Mouse (Mus musculus) hindbrain, embryonic 14.5 days (tissue): Measurements from ENCODE around the gene Gm12184. TPM values are rescaled to one million over a fixed set of nuclear protein-coding genes. Genes with fewer than 3 reads are reported as not detected.
"Not testable (repeated sequence)": the region's sequence is repeated elsewhere in the genome, so short reads cannot be mapped to it uniquely, and the experiment has no call there.

ENCODE experiments used
- ATAC-seq: fragments of 200-750 bp; cut with Nextera tagmentation; 2 replicates; pipeline ENCODE4 v1.8.0; 2017; ENCODE audit warnings: moderate number of reproducible peaks, mild to moderate bottlenecking, moderate TSS enrichment, moderate library complexity; ENCODE audit not compliant: low FRiP score
- DNase-seq: peaks from one replicate; pipeline ENCODE4 v3.0.0-alpha.2; 2015; ENCODE audit warnings: low spot score
- H3K27ac ChIP-seq: fragments of 300-500 bp; sonication (generic); 2 replicates; pipeline ENCODE4 v1.5.1; 2014; ENCODE audit warnings: mild to moderate bottlenecking, moderate library complexity
- H3K27me3 ChIP-seq: fragments of 300-500 bp; sonication (generic); 2 replicates; pipeline ENCODE4 v1.6.1; 2014; ENCODE audit warnings: mild to moderate bottlenecking, low read length, mixed read lengths; ENCODE audit not compliant: control insufficient read depth, insufficient read depth
- H3K36me3 ChIP-seq: fragments of 300-500 bp; sonication (generic); replicated peaks from 2 replicates; pipeline ENCODE4 v1.6.1; 2014; ENCODE audit not compliant: control insufficient read depth, insufficient read depth
- H3K4me1 ChIP-seq: fragments of 300-500 bp; sonication (generic); replicated peaks from 2 replicates; pipeline ENCODE4 v1.6.1; 2014; ENCODE audit warnings: antibody characterized with exemption, low read length, mixed read lengths; ENCODE audit not compliant: control insufficient read depth, insufficient read depth
- H3K4me2 ChIP-seq: fragments of 300-500 bp; sonication (generic); replicated peaks from 2 replicates; pipeline ENCODE4 v1.6.1; 2014; ENCODE audit warnings: mild to moderate bottlenecking, moderate library complexity
- H3K4me3 ChIP-seq: fragments of 300-500 bp; sonication (generic); replicated peaks from 2 replicates; pipeline ENCODE4 v1.5.1; 2014; ENCODE audit warnings: mild to moderate bottlenecking, low read length
- H3K9ac ChIP-seq: fragments of 300-500 bp; sonication (generic); 2 replicates; pipeline ENCODE4 v1.6.1; 2014
- H3K9me3 ChIP-seq: fragments of 300-500 bp; sonication (generic); 2 replicates; pipeline ENCODE4 v1.6.1; 2016; ENCODE audit warnings: low read length; ENCODE audit not compliant: control insufficient read depth
- WGBS: fragments of 180-500 bp; shearing (Covaris S2); extraction: QIAGEN DNeasy Blood & Tissue Kit; methylation state at CpG from one replicate; pipeline ENCODE4 v1.1.7; 2014; 5-methylcytosine and 5-hydroxymethylcytosine counted together
- polyA plus RNA-seq: library from polyadenylated mRNA; unstranded; fragments of >200 nt; fragmentation: Nextera tagmentation; extraction: Ambion mirVana; gene quantifications from 2 replicates; pipeline ENCODE4 v1.2.1, GENCODE M21; 2014

Gm12184 gene
- polyA plus RNA-seq, 1 experiment from 2014 or later = 1.6 TPM

GRCm38 (mm10) chr11:48798984-48799920, 27.2 kb downstream of the Gm12184 start:
- ATAC-seq (peak; percentile 15), DNase-seq (no peak)
- 11% methylated on average over 18 of the region's 18 CpGs for WGBS

DNA sequence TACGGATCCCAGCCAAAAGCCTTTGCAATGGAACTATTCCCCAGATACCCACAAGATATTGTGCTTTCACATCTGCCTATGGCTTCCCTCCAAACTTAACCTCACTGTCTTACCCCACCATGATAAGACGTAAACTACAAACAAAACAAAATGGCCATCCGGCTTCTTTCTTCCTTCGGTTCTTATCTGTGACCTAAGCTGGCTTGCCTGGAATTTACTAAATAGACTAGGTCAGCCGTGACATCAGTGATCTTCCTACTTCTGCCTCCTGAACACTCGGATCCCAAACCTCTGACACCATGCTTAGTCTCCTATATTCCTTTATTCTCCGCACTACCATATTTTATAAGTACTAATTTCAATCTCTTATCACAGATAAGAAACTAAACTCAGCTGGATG, 28.1 kb downstream of the Gm12184 start:
- H3K27ac ChIP-seq = no peak overlapping the region
- ATAC-seq (no peak), DNase-seq (no peak)
- peak overlapping the region; percentile 81 for H3K4me2 ChIP-seq
- H3K9me3 ChIP-seq = no peaks in the 10 kb centered on the region
- 84% methylated on average over 7 of the region's 7 CpGs for WGBS
- peaks cover 33% of the 10 kb centered on the region for H3K4me1 ChIP-seq
- peak overlapping the region; percentile 84 for H3K9ac ChIP-seq
- H3K4me3 ChIP-seq = no peak overlapping the region
- no peaks in the 10 kb centered on the region for H3K27me3 ChIP-seq
- peaks cover 22% of the 10 kb centered on the region for H3K36me3 ChIP-seq

More at GRCm38 (mm10) chr11:48798984-48799920, 27.2 kb downstream of the Gm12184 start:
- peaks cover 31% of the 10 kb centered on the region for H3K36me3 ChIP-seq
- H3K9ac ChIP-seq = peak overlapping the region; percentile 84
- no peaks in the 10 kb centered on the region for H3K27me3 ChIP-seq
- peak overlapping the region; percentile 94 for H3K27ac ChIP-seq
- no peaks in the 10 kb centered on the region for H3K9me3 ChIP-seq
- H3K4me2 ChIP-seq = peak overlapping the region; percentile 81
- peak overlapping the region; percentile 59 for H3K4me3 ChIP-seq
- H3K4me1 ChIP-seq = peaks cover 33% of the 10 kb centered on the region

GRCm38 (mm10) chr11:48797287-48797686, 29.2 kb downstream of the Gm12184 start:
- no peak overlapping the region for H3K9ac ChIP-seq
- no peak for ATAC-seq
- H3K9me3 ChIP-seq = no peaks in the 10 kb centered on the region
- H3K4me2 ChIP-seq = no peak overlapping the region
- H3K27ac ChIP-seq = no peak overlapping the region
- H3K4me3 ChIP-seq = no peak overlapping the region
- no peaks in the 10 kb centered on the region for H3K27me3 ChIP-seq
- WGBS = 94% methylated on average over 4 of the region's 5 CpGs
- DNase-seq = no peak
- peaks cover 11% of the 10 kb centered on the region for H3K36me3 ChIP-seq
- H3K4me1 ChIP-seq = peaks cover 30% of the 10 kb centered on the region

- H3K9me3 ChIP-seq = no peaks in the 10 kb centered on the region
- 90% methylated on average over 4 of the region's 4 CpGs for WGBS
- no peaks in the 10 kb centered on the region for H3K27me3 ChIP-seq
- H3K36me3 ChIP-seq = peaks cover 1% of the 10 kb centered on the region; the same call in 1 of the 2 replicates
- H3K9ac ChIP-seq = no peak overlapping the region
- no peak overlapping the region for H3K27ac ChIP-seq
- H3K4me1 ChIP-seq = peaks cover 20% of the 10 kb centered on the region
- H3K4me3 ChIP-seq = no peak overlapping the region
- no peak for ATAC-seq
- no peak overlapping the region for H3K4me2 ChIP-seq
- DNase-seq = no peak
Observed at GRCm38 (mm10) chr11:48796290-48796689, 30.2 kb downstream of the Gm12184 start.

DNA sequence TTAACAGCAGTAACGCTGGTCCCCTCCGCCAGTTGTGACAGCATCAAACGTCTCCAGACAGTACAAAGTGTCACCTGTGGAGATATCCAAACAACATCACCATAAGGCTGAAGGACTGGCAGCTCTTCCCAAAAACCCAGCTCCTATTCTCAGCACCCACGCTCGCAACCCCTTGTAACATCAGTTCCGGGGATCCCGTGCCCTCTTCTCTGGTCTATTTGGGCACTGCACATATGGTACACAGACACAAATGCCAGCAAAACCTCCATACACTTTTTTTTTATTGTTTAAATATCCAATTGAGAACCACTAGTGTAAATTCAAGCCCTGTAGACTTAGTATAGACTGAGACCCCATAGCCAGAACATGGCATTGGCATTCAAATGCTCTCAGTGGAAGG, 31.2 kb downstream of the Gm12184 start:
- ATAC-seq (no peak), DNase-seq (no peak)
- Histone ChIP-seq H3K4me3 (no peak overlapping the region), H3K4me2 (no peak overlapping the region), H3K27ac (no peak overlapping the region), H3K9me3 (no peaks in the 10 kb centered on the region), H3K4me1 (peaks cover 15% of the 10 kb centered on the region; the same call in 1 of the 2 replicates), H3K36me3 (no peaks in the 10 kb centered on the region), H3K9ac (no peak overlapping the region), H3K27me3 (no peaks in the 10 kb centered on the region)
- 89% methylated on average over 7 of the region's 7 CpGs for WGBS

- 95% methylated on average over 3 of the region's 3 CpGs for WGBS
- H3K4me3 ChIP-seq = no peak overlapping the region
- no peaks in the 10 kb centered on the region for H3K27me3 ChIP-seq
- H3K4me1 ChIP-seq = peaks cover 5% of the 10 kb centered on the region; the same call in 1 of the 2 replicates
- ATAC-seq = no peak
- no peak for DNase-seq
- H3K4me2 ChIP-seq = no peak overlapping the region
- no peaks in the 10 kb centered on the region for H3K9me3 ChIP-seq
- no peak overlapping the region for H3K27ac ChIP-seq
- H3K9ac ChIP-seq = no peak overlapping the region
- H3K36me3 ChIP-seq = no peaks in the 10 kb centered on the region
Observed at GRCm38 (mm10) chr11:48793184-48793583, 33.3 kb downstream of the Gm12184 start.

- not testable (repeated sequence) for DNase-seq, H3K9me3 ChIP-seq, H3K4me3 ChIP-seq, H3K27ac ChIP-seq, H3K27me3 ChIP-seq, H3K4me2 ChIP-seq, H3K36me3 ChIP-seq, H3K9ac ChIP-seq, ATAC-seq, H3K4me1 ChIP-seq
- WGBS = 89% methylated on average over 9 of the region's 9 CpGs
Observed at GRCm38 (mm10) chr11:48791894-48792293, 34.6 kb downstream of the Gm12184 start.

DNA sequence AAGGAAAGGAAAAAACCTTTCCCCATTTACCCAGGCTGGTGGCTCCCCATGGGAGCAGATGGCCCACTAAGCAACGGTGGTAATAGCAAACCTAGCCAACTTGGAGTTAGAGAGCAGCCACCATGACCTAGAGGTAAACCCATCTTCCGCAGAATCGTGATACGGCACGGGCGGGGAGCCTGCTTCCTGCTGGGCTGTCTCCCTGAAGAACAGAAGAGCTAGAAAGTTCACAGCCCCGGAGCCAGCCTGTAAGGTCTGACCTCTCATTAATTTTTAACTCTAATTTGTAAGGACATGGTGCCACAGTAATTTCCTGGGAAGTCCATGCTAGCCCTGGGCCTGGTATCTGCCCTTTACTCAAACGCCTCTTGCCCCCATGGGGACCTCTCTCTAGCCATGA, 35.5 kb downstream of the Gm12184 start:
- Histone ChIP-seq H3K27me3 (no peaks in the 10 kb centered on the region), H3K4me2 (no peak overlapping the region), H3K9me3 (no peaks in the 10 kb centered on the region), H3K4me3 (no peak overlapping the region), H3K9ac (no peak overlapping the region), H3K4me1 (no peaks in the 10 kb centered on the region), H3K27ac (no peak overlapping the region), H3K36me3 (no peaks in the 10 kb centered on the region)
- ATAC-seq (no peak), DNase-seq (no peak)
- 48% methylated on average over 8 of the region's 8 CpGs for WGBS

DNA sequence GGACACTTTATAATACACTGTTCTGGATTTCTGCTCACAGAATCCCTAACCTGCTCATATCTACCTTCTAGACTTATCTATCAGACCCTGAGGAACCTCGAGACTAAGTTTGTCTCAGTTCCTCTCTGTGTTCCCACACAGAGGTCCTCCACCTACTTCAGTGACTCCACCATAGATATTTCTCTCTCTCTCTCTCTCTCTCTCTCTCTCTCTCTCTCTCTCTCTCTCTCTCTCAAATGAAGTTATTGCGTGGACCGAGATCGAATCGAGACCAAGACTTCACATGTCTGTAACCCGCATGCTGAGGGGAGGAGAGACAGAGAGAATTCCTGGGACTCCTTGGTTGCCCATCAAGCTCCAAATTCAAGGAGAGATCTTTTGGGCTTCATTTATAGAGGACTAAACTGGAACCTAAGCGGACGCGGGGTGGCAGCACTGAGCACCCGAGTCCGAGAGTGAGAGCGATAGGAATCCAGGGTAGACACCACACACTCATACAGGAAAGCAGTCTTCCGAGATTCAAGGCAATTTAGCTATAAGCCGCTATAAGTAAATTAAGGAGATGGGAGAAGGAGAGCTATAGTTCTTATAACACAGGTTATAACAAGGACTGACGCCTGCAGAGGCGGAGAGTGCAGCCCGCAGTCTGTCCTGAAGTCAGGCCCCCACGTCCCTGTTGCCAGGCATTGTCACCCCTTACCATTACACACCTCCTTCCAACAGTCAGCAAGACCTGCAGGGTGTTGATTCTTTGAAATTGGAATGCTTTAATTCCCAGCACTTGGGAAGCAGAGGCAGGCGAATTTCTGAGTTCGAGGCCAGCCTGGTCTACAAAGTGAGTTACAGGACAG, 36.3 kb downstream of the Gm12184 start:
- Histone ChIP-seq H3K9ac (no peak overlapping the region), H3K4me3 (no peak overlapping the region; the same call in 1 of the 2 replicates)
- ATAC-seq = peak; percentile 63; the same call in 1 of the 2 replicates

More for the DNA sequence above, 36.3 kb downstream of the Gm12184 start:
- H3K36me3 ChIP-seq = no peaks in the 10 kb centered on the region
- no peak overlapping the region for H3K27ac ChIP-seq
- no peaks in the 10 kb centered on the region for H3K9me3 ChIP-seq
- DNase-seq = peak; percentile 89
- H3K27me3 ChIP-seq = no peaks in the 10 kb centered on the region
- no peaks in the 10 kb centered on the region for H3K4me1 ChIP-seq
- WGBS = 17% methylated on average over 20 of the region's 20 CpGs
- H3K4me2 ChIP-seq = peak overlapping the region; percentile 45
